Mouse (Mus musculus): Measurements from ENCODE around the gene Asna1. TPM values are rescaled to one million over a fixed set of nuclear protein-coding genes. Genes with fewer than 3 reads are reported as not detected.

The Asna1 gene
- total RNA-seq, 2 experiments from 2014 or later, result 45.6 to 48.2 TPM

DNA sequence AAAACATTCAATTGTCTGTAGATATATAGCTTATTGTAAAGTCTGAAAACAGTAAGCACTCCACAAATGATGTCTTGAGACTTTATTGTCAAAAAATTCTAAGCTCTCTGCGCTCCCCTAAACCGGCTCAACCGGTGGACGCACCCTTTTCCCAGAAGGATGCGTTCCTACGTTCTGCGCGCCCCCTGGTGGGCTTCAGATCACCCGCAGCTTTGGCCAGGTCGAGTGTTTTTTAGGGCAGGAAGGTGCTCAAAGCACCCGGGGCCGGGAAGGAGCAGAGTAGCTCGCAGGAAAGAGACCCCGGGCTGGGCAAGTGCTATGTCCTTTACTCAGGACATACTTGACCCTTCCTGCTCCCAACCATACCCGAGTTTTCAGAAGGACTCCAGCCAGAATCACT, 35.3 kb downstream of the Asna1 start:
- peak; percentile 88 for DNase-seq

DNA sequence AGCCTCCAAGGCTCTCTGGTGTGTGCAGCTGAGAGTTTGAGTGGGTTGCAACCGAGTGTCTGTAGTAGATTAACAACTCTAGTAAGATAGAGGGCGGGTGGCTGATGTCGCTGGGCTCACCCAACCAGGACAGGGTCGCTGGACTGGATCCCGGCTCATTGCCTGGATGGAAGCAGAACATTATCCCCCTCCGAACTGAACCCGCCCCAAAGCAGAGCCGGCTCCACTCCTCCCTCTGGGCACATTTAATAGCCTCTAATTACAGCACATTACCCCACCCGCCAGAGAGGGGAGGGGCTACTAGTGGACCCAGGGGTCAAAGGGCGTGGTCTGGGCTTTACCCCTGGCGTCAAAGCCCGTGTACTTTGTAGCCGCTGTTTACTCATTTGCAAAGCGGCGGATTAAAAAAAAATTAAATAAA, 35.8 kb downstream of the Asna1 start:
- peak; percentile 70 for DNase-seq

DNA sequence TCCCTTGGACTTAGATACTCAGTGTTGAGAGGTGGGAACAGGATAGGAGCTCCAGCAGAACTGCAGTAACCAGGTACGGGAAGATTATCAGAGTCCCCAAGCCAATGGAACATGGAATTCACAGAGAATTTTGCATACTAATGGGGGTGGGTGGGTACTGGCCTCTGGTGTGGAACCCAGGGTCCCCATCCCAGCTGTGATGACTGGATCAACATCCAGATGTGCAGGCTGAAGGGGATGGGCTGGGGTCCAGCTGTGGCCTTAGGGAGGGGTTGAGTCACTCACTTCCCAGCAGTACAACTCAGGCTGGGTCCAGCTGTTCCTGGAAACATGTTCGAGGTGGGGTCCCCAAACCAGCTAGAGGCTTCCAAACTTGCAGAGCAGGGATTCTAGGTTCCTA, 37.2 kb downstream of the Asna1 start:
- no peak for DNase-seq

DNA sequence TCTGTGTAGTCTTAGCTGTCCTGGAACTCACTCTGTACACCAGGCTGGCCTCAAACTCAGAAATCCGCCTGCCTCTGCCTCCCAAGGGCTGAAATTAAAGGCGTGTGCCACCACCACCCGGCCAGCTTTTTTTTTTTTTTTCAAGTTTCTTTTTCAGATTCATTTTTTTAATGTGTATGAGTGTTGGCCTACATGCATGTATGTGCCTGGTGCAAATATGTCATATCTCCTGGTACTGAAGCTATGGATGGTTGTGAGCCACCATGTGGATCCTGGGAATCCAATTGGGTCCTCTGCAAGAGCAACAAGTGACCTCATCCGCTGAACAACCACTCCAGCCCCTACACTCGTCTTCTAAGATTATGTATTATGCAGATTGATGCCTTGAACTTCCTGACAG, 37.7 kb downstream of the Asna1 start:
- DNase-seq, result no peak

DNA sequence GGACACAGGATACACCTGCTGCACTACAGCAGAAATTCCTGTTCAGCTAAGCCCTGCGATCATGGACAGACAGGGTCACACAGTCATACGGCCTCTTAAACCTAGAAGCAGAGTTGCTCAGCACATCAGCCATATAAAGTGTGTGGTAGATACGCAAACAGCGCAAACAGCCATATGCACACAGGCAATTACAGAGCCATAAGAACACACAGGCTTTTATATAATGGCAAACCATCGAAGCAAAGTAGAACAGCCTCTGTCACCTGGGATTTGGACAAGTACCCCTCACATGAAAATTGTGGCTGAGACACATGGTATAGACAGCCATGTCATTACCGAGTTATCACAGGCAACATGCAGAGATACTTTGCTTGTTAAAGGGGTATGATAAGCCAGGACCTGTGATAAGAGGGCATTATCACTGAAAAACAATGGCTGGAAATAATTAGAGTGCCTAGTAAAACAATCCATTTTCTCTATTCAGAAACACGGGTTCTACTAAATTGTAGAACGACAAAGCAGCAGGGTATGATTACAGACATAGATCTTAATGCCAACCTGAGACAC, 38.6 kb downstream of the Asna1 start:
- DNase-seq, result no peak

DNA sequence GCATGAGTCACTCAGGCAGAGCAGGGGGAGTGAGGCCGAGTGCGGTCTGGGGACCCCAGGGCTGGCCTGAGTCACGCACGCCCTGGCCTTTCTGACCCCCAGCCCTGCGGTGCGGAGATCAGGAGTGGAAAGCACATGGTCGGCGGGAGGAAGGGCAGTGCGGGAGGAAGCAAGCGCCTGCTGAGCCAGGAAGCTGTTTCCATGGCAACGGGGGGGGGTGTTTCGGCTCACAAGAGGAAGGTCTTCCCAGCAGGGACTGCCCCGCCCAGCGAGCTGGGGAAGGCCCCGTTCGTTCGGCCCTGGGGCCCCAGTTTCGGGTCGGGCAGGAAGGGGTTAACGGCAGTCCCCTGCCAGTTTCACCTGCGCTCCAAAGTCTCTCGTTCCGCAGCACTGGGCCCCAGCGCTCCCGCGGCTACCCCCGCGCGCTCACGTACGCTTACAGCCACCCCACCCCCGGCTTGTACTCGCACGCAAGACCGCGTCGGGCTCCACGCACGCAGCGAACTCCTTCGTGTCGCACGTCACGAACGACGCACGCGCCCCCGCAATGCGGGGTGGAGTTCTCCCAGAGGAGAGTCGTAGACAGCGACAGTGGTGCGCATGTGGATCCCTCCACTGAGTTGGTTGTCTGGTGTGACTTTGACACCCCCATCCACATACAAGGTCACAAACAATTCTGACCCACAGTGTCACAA, 39.2 kb downstream of the Asna1 start:
- peak; percentile 88 for DNase-seq

DNA sequence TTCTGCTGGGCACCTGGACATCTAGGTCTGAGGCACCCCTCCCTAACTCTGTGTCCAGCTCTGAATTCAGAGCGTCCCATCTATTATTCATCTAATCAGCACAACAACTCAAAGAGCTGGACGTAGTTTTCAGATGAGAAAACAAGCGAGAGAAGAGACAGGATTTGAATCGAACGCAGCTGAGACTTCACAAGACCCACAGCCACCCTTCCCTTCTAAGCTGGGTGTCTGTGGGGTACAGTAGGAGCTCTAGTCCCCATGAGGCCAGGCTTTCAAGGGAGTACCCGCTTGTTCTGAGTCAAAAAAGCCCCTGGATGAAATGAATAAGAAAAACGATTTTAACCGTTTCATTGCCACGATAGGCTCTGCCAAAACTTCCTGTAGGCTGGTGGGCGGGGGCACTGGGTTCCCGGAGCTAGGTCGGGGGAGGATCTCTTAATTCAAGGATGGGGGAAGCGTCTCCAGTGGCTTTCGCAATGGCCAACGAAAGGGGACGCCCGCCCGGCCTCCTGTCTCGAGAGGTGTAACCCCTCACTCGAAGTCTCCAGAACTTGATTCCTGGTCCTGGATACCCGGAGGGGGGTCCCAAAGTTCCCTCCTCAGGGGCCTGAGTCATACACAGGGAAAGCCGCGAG, 39.9 kb downstream of the Asna1 start:
- DNase-seq, result no peak

DNA sequence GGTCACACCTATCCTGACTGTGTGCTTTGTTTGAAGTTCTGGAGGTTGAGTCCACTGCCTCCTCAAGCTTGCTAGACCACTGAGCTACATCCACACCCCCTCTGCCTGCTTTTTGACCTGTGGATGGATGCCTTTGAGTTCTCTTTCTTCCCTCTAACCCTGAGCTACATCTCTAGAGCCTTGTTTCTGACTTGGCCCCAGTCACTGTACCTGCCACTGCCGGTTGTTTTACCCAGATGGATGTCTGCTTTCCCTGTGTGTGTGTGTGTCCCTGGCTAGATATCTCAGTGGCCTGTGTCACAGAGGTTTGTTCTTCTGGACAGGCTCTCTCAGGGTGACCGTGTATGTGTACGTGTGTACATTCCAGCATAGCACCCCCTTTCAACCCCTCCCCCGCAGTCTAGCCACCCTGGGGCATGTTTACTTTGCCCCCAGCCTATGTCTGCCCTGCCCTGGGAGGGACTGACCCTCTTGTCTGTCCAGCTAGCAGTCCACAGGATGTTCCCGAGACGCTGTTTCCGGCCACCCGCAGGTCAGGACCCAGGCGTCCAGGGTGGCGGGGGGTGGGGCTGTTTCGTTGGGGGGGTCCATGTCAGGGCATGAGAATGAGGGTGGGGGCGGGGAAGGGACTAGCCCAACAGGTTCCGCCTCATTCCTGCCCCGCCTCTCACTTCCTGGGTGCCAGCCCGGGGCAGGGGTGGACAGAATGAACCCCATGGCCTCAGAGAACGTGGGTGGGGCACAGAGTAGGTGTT, 40.6 kb downstream of the Asna1 start:
- DNase-seq, result peak; percentile 26

DNA sequence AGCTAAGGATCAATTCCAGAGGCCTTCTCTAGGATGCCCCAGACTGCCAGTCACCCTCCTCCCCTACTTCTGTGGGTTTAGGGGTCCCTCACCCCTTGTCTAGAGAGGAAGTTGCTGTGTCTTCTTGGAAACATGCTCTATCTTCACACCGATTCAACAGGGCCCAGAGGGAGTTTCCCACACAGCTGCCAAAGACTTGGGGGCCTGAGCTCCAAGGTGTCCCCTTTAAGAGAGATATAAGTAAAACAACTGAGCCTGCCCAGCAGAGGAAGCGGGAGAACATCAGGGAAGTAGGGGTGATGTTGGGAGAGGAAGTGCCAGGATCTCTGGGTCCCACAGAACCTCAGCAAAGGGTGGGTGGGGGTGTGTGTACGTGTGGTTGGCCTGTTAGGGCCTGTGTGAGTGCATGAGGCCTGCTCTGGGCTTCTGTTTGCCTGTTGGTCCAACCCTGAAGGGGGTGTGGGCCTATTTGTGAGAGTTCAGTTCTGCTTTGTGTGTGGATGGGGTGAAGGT, 42.5 kb downstream of the Asna1 start:
- no peak for DNase-seq

DNA sequence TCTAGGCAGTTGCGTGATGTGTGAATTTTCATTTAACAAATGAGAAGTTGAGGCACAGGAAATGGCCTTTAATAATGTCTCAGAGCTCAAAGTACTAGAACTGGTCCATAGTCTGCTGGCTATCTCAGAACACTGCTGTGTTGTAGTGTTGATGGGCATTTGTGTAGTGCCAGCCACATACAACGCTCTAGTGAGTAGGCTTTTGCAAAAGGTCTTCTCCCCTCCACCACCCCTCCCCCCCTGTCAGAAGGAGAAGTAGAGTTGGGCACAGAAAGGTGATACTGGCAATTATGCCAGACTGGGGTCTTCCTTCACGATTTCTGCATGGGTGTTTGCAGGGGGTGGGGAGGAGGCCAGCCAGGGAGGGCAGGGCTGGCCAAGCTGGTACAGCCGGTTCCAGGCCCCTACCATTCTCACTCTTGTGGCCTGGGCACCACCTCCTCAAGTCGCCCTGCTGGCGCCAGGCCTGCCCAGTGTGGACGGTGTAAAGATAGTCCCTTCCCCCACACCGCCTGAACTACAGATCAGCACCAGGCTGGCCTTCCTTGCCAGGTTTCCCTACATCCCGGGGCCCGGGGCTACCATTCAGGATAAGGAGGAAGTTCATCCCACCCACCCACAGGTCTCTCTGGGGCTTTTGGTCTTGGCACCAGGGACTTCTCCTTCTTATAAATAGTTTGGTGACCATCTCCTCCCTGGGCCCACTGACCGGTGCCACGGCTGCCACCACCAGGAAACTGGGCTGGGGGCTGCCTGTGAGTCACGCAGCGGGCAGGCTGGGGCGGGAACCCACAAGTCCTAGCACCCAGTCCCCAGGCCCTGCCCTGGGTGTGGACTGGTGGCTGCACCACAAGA, 43.2 kb downstream of the Asna1 start:
- no peak for DNase-seq

DNA sequence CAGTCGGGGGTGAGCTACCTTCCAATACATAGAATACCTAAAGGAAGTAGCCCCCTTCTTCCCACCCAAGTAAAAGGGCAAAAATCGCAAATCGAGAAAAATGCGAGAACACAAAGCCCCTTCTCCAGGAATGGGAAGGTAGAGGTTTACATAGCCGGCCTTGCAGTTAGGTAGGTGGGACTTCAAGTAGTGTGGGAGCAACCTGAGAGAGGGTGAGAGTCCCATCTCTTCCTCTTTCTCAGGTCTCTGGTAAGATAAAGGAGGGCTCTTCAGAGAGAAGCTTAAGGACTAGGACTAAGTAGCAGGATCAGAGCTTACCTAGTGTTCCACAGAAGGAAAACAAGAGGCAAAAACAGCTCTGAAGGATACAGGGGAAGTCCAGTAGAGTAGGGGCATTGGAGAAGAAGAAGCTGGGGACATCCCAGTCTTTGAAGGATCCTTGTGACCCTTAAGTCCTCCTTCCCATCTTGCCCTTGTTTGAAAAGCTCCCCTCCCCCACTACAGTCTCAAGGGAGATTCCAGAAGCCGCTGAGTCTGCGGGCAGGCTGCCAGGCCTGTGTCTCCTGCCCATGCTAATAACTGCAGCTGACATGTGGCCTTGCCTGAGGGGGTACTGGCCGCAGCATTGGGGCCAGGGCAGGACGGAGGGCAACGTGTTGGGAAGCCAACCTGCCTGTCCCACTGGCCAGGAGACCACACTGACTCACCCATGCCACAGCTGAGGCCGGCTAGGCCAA, 44.3 kb downstream of the Asna1 start:
- DNase-seq, result peak; percentile 57

DNA sequence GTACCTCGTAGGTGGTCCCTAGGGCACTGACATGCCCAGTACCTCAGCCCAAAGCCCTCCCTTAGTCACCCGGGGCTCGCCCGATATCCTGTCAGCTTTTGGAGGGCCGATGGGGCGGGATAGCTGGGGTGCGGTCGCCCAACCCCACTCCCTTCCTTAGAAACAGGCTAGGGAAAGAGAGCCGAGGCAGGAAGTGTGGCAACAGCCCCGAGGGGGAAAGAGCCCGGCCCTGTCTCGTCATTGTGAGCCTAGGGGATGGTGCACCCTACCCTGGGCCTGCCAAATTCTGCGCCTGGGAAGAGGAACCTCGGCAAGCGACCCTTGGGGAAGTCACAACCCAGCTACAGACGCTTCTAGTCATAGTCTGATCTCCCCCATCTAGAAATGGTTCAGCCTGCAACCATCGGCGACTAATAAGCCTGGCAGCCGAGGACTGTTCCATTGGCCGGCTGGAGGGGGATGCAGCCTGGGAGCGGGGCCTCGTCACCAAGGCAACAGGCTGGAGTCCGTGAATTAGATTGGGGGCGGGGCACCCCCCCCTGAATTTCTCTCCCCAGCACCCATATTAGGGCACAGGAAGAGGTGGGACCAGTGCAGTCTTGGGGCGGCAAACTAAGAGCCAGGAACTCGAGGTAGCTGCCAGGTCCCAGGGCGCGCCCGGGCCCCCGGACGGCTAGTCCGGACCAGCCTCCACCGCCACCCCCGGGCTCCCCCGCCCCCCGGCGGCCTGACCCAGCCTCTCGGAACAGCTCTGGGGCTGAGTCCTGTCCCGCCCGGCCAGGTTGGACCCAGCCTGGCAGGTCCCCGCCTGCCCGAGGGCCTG, 45.3 kb downstream of the Asna1 start:
- peak; percentile 93 for DNase-seq

DNA sequence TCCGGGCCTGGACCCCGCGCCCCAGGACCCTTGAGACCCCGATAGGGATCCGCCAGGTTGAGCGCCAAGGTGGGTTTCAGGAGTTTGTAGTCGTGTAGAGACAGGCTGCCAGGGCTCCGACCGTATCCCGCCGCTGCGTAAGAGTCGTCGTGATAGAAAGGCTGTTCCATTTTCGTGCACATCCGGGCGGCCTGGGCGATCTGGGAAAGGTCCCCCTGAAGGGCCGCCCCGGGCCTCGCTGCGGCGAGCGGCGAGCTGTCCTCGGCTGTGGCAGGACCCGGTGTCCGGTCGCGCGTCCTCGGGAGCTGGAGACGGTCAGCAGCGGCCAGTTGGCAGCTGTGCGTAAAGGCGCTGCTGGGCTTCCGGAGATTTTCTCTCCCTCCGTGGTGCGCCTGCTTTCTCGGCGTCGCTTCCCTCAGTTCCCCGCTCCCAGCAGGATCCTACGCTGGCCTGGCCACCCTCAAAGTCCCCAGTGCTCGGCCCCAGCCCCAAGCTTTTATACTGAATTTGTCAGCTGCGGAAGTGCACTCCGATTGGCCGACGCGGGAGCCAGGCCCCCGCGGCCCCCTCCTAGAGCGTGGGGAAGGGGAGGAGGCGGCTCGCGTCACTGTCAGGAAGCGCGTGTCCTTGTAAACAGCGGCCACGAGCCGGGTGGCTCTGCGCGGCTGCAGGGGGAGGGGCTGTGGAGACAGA, 46.7 kb downstream of the Asna1 start, which contains the start of gene Junb:
TSS of gene Junb (minus strand) at position 471 of the 693 bp plus-strand sequence.
- peak; percentile 98 for DNase-seq

DNA sequence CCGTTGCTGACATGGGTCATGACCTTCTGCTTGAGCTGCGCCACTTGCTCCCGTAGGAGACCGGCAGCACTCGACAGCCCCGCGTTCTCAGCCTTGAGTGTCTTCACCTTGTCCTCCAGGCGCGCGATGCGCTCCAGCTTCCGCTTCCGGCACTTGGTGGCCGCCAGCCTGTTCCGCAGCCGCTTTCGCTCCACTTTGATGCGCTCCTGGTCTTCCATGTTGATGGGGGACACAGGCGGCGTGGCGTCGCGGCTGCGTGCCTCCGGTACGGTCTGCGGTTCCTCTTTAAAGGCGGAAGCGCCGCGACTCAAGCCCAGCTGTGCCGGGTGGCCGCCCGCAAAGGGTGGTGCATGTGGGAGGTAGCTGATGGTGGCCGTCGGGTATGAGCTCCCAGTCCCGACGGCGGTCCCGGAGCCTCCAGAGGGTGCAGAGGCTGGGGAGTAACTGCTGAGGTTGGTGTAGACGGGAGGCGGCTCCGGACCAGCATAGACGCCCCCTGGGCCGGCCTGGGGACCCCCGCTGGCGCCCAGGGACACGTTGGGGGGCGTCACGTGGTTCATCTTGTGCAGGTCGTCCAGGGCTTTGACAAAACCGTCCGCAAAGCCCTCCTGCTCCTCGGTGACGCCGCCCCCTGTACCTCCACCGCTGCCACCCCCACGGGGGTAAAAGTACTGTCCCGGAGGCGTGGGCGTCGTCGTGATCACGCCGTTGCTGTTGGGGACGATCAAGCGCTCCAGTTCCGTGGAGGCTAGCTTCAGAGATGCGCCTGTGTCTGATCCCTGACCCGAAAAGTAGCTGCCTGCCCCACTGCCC, 47.4 kb downstream of the Asna1 start:
- DNase-seq, result peak; percentile 63

DNA sequence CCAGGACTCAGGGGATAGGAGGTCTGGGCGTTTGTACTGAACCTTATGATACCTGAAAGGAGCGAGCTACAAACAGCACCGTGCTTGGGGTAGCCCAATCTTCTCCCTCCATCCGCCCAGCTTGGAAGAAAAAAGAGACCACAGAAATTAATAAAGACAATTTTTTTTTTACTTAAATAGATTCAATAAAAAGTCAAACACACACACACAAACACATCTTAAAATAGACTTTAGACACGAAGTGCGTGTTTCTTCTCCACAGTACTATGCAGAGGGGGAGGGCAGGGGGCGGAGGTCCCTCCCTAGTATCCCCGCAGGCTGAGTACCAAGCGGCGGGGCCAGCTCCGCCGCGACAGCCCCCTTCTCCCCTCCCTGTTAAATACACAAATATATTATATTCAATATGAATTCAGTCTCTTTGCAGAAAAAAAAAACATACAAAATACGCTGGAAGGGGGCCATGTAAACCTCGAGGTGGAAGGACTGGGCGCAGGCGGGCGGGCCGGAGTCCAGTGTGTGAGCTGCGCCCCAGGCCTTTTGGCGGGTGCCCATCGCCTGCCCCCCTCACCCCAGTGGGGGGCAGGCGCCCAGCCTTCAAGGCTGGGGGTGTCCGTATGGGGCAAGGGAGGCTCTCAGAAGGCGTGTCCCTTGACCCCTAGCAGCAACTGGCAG, 48.2 kb downstream of the Asna1 start:
- no peak for DNase-seq

DNA sequence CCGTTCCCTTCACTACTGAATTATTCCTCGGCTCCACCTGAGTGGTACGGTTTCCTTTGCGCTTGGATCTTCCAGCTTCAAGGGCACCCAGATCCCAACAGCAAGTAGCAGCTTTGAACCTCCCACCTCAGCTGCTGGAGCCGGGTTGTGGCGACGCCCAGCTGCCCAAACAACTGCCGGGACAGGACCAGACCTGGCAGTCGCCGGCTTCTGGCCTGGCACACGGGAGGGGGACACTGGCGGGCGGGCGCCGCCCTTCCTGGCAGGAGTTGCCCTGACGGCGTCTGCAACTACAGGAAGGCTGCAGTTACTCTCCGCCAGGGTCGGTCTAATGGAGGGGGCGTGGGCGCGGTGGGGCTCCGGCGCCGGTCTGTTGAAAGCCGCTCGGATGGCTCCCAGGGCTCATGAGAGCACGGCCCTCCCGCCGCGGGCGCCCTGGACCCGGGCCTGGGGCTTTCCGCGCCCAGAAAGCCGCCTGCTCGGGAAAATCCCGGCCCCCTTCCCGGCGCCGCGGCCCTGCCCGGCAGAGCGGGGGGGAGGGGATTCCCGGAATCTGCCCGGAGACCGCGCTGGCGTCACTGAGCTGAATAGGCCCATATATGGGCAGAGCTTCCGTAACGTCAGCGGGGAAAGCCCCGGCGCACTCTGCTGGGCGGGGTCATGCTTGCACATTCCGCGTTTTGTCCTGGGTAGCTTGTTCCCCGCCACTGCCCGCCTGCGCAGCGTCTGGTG, 48.9 kb downstream of the Asna1 start:
- peak; percentile 94 for DNase-seq

DNA sequence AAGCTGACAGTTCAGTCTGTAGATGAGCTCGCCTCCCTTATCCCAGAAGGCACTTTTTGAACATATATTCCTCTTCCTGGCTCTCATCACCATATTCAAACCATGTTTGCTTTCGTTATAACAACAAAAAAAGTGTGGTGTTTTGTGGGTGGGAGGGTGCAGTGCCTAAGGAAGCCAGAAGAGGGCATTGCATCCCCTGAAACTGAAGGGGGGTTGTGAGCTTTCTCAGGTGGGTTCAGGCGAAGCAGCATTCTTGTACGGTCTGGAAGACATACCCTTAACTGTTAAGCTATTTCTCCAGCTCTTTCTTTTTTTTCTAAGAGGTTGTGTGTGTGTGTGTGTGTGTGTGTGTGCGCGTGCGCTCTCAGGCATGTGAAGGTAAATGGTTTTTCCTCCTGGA, 49.6 kb downstream of the Asna1 start:
- peak; percentile 48 for DNase-seq

All from gastrocnemius, postnatal 25 days (tissue).